Mouse (Mus musculus) right cerebral cortex, adult 18-20 months (tissue): ENCODE measurements around the gene Iqck.

ENCODE experiments used
- DNase-seq: peaks from one replicate; pipeline ENCODE4 v3.0.0; 2022; ENCODE audit warnings: mixed read lengths

Gene Iqck

DNA sequence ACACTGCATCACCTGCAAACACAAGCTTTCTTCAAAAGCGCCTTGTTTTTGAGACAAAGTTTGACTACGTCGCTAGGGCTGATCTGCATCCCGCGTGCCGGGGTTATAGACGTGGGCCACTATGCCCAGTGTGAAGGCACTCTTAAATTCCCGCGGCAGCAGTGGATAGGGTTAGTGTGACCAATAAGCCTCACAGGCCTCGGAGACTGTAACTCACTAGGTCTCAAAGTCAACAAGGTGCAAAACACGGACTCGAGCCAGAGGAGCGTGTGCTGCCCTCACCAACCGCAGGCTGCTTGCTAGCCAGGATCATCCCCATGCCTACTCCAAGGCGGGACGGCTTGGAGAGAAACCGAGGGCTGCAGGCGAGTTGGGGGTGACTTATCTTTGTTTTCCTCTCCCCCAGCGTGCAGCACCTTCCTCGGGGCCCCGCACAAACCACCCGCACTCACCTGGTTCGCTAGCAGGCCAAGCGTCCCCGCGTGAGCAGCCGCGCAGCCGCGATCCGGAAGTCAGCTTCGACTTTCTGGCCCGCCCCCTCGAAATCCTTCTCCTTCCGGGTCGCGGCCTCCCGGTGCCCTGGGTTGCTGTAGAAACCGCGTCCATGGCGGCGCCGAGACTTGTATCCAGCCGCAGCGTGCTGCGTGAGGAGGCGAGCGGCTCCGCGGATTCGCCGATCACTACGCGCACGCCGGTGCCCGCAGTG lies at the start of gene Iqck:
Gene Iqck (plus strand): TSS at position 582 of the 706 bp plus-strand sequence.
- peak; percentile 94 for DNase-seq

DNA sequence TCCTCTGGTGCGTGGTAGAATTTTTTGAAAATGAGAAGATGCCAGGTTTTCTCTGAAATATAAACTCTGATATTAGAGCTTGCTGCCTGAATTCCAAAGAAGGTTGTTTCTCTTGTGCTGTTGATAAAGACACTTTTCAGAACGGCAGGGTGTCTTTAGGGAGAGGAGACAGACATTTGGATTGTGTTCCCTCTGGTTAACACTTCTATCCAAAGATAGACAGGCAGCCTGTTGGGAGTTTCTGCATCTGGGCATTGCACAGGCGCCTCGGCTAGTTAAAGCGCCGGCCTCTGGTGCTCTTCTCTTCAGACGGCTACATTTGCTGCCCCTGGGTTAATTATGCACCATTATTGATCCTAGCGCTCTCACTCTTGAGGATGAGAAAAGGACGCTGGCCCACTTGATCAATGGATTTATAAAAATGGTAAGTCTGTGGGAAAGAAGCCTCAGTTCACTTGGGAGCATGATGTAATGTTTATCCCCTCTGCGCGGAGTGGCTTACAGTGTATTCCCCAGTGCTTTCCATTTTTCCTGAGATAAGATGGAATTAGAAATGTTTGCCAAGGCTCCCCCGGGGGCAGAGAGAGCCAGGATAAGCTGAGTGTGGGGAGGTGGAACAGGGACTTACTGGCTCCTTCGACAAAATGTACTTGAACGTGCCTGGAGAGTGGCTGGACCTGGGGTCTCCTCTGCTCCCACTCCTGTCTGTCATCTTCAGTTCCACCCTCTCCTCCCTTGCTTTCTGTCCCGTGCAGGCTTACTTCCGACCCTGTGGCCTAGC lies 48.7 kb upstream of the Iqck start:
- no peak for DNase-seq

DNA sequence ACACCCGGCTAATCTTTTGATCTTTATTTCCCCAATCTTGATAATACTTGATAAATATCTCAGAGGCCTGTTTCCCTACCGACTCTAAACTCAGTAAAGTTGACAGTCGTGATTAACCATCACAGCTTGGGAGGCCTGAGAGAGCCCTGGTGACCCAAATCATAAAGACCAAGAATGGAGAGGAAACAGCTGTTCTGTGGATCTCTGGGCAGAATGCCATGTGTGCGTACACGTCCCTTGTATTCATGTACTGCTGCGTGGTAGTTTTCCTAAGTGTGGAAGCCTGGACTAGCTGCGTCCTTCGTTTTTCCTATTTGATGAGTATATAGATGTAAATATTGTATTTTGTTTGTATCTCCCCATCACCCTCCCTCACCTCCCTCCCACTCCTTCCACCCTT lies 47.7 kb upstream of the Iqck start:
- peak; percentile 39 for DNase-seq

DNA sequence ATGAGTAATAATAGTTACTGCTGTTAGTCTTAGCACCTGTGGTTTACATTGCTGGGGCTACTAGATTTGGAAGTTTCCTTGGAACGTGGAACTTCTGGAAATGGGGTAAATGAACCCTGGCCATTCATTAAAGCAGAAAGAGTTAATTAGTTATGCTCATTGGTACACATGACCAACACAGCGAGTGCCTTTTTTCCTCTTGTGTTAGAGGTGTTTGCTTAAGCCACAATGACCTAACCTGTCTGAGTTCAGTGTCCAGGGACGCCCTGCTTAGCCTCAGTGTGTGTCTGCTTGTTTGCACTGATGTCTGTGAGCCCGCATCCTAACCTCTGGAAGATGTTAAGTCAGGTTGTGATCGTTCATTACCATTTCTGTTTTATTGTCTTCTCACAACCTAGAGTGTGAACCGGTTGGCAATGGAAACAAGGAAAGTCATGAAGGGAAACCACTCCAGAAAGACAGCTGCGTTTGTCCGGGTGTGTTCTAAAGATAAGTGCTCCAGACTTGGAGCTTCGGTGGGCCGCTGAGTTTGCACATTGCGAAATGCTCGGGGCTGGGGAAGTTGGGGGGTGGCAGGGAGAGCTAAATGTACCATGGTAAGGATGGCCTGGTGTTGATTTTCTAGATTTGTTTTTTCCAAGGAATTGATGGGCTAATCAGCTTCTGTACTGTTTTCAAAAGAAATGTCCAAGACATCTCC lies 44.0 kb upstream of the Iqck start:
- DNase-seq: no peak

DNA sequence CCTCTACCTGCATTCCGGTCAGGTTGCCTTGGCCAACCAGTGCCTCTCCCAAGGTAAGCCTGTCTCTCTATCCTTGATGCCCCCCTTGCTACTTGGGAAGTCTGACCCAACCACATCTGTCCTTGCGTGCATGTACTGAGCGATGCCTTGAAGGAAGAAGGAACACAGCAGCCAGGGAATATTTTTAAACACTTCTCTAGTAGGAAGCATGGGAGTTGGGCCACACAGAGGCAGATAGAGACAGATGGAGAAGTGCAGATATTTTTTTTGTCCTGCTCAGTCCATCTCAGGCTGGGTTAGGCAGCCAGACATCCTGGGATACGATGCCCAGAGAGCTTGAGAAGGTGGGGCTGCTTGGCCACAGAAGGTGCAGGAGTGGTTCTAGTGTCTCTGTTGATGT lies 42.0 kb upstream of the Iqck start:
- no peak for DNase-seq

DNA sequence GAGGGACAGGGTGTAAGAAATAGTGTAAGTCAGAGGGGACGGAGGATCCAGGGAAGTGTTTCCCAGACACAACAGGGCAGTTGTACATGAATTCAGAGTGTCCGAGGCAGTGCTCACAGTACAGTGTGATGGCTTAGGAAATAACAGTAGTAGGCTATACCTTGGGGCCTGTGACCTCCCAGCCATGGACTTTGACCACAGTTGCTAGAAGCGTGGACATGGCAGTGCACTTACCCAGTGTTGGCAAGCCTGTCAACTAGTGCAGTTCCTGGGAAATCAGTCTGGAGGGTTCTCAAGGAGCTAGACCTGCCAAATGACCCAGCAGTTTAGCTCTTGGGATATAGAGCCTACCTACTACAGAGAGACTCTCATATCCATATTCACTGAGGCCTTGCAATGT lies 39.3 kb upstream of the Iqck start:
- no peak for DNase-seq

- no peak for DNase-seq
Observed at GRCm38 (mm10) chr7:118817741-118818140, 37.8 kb upstream of the Iqck start.

DNA sequence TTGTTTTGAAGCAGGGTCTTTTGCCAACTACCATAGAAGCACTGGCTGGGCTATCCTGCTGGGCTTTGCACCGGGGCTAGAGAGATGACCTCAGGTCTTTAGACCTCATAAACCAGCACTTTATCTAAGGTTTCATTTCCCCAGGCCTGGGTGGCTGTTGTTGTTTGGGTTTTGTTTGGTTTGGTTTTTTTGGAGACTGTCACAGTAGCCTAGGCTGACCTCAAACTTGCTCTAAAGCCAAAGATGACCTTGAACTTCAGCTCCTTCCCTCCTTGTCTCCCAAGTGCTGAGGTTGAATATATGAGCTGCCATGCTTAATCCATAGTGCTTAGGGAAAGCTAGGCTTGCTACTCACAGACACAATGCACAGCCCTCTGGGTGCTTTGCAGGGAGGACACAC lies 35.9 kb upstream of the Iqck start:
- DNase-seq: no peak

DNA sequence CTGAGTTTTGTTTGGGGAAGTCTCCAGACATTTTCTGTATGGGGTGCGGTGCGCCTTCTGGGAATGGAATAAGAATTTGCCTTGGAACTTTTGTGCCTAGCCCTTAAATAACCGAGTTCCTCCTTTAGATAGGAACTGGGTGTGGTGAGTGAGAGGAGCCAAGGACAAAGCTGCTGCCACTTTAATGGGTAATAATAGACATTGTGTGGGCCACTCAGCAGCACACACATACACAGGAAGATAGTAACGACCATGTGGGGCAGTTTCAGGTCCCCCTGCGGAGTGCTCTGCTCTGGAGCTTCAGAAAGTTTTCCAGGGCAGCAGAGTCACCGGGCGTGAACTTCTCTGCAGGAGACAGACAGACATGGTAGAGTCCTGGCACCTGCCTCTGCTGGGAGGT lies 34.2 kb upstream of the Iqck start:
- DNase-seq: no peak

GRCm38 (mm10) chr7:118821887-118822556 lies 33.5 kb upstream of the Iqck start:
- DNase-seq: no peak

- no peak for DNase-seq
Observed at GRCm38 (mm10) chr7:118824451-118824850, 31.1 kb upstream of the Iqck start.

- peak; percentile 17 for DNase-seq
Observed at GRCm38 (mm10) chr7:118827975-118828416, 27.6 kb upstream of the Iqck start.

- no peak for DNase-seq
Observed at GRCm38 (mm10) chr7:118837901-118838300, 17.7 kb upstream of the Iqck start.

DNA sequence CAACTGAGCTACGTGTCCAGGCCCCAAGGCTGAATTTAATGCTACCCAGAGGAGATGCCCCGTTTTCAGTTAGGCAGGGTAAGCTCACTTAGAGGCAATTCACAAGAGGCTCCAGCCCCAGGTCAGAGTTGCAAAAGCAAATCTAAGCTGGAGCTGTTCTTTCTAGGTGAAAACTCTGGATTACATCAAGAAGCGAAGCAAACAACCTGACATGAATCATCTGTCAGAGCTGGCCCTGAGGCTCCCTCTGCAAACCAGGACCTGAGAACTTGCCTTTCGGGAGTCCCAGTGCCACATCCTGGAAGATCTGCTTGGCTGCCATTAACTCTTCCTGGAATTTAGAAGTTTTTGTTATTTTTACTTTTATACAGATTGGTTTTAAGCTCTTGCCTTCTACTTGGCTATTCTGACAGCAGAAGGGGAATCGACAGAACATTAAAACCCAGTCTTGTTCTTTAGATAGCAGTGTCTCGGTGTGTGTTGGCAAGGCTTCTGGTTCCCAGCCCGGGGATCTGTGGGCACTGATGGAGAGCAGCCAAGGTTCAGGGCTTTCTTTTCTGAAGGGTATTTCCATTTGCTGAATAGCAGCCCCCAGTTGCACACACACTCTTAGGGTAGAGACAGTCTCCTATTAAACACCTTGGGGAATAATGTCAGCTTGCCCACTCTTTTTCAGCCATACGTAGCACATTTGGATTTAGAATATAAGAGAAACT lies 14.4 kb upstream of the Iqck start:
- DNase-seq: peak; percentile 44

DNA sequence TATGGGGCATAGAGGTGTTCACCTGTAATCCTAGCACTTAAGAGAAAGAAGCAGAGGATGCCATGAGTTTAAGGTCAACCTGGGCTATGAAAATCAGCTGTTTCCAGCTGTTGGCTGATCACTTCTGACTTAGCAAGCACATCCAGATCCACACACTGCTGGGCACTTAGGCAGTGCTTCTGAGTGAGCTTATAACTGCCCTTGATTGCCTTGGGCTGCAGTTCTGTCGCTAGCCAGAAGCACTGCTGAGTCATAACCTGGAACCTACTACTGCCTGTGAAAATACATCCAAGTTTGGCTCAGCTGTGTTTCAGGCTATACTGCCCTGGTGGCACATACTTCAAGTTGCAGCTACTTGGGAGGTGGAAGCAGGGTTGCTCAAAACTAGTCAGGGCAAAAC lies 13.8 kb upstream of the Iqck start:
- DNase-seq: peak; percentile 39

DNA sequence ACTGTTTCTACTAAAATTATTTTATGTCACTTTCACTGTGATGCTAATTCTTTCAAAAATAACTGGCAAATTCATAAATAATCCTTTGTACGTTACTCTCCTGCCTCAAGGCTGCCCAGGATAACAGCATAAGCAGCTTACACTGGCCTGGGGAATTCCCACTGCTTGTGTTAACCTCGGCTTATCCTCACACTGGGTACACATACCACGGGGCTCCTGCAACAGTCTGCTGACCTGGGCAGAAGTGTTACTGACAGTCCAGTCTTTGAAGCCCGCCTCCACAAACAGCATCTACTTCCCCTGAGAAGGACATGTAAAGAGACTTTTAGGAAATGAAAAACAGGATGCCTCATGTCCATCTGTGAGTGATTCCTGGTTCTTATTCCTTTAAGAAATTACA lies 12.6 kb upstream of the Iqck start:
- DNase-seq: no peak

DNA sequence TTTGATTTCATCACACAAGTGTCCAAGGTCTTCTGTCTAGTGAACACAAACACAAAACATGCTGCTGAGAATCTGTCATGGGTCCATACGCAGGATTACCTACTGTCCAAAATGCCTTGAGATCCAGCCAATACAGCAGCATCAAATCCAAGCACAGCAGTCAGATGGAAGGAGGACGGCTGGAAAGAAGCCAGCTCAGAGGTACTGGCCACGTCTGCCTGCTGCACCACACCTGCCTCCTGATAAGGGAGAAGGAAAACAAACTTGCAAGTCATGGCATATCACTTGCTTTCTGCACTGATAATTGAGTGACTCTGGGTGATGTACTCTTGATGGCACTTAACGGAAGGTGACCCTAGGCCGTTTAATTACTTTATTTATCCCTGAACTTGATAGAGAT lies 10.4 kb upstream of the Iqck start:
- DNase-seq: no peak

DNA sequence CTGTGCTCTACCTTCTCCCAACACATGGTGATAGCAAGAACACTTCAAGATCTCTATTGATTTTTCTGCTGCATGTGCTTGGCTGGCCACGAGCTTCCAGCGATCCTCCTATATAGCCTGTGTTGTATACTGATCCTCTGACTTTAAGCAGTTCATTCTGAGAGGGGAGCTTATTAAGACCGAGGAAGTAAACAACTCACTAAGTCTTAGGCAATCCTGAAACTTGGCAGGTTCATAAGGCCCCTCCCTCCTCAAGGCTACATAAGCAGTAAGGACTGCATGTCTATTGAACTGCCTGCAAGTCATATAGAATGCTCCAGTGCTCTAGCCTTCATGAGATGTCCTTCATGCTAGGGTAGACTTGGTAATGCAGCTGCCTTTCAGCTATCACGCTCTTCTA lies 9.2 kb upstream of the Iqck start:
- DNase-seq: no peak

GRCm38 (mm10) chr7:118848796-118849195 lies 6.8 kb upstream of the Iqck start:
- no peak for DNase-seq

- DNase-seq: no peak
Observed at GRCm38 (mm10) chr7:118849543-118850250, 5.9 kb upstream of the Iqck start.

GRCm38 (mm10) chr7:118850676-118851290 lies 4.8 kb upstream of the Iqck start:
- peak; percentile 30 for DNase-seq
